Mouse (Mus musculus): ENCODE measurements around the gene Gm17268. TPM values are rescaled to one million over a fixed set of nuclear protein-coding genes. Genes with fewer than 3 reads are reported as not detected.
A peak's percentile ranks its signal among the peaks of the same experiment; 100 is the strongest.

The Gm17268 gene
- polyA plus RNA-seq, 1 experiment from 2014 or later, result not detected

DNA sequence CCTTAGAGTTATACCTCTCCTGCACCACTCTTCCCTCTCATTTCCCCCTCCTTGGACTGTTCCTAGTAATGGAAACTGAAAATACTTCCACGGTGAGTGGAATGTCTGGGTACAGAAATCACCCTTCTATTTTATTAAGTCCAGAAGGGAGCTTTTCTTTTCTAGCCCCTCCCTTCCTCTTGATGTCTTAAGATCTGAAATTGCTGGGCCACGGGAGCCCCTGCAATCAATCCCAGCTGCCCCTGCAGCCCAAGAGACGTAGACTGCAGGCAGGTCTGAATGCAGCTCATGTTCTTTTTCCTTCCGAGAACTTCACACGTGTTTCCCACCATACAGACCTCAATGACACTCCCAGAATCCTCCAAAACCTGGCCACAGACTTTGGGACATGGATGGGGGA is 37.8 kb downstream of the Gm17268 start:
- no peak overlapping the region for H3K4me3 ChIP-seq (replicated peaks; ENCODE audit: low read length)
- H3K9me3 ChIP-seq (ENCODE audit: control insufficient read depth, low read length), result no peaks in the 10 kb centered on the region
- no peak overlapping the region for H3K4me2 ChIP-seq (replicated peaks)
- WGBS, result 65% methylated on average over 5 of the region's 5 CpGs
- H3K27ac ChIP-seq, result no peak overlapping the region
- DNase-seq (ENCODE audit: low spot score), result no peak
- no peak overlapping the region for H3K9ac ChIP-seq
- H3K36me3 ChIP-seq (replicated peaks; ENCODE audit: control insufficient read depth, insufficient read depth), result no peaks in the 10 kb centered on the region
- H3K4me1 ChIP-seq (replicated peaks; ENCODE audit: control insufficient read depth, insufficient read depth, low read length), result no peaks in the 10 kb centered on the region
- H3K27me3 ChIP-seq (ENCODE audit: control insufficient read depth, insufficient read depth, low read length), result no peaks in the 10 kb centered on the region
- ATAC-seq (ENCODE audit: low FRiP score), result no peak

GRCm38 (mm10) chr11:81999469-81999868 is 38.9 kb downstream of the Gm17268 start:
- H3K27ac ChIP-seq, result no peak overlapping the region
- 79% methylated on average over 4 of the region's 4 CpGs for WGBS
- no peak overlapping the region for H3K4me3 ChIP-seq (replicated peaks; ENCODE audit: low read length)
- DNase-seq (ENCODE audit: low spot score) (no peak), ATAC-seq (ENCODE audit: low FRiP score) (no peak)
- no peaks in the 10 kb centered on the region for H3K4me1 ChIP-seq (replicated peaks; ENCODE audit: control insufficient read depth, insufficient read depth, low read length)
- H3K4me2 ChIP-seq (replicated peaks), result no peak overlapping the region
- H3K27me3 ChIP-seq (ENCODE audit: control insufficient read depth, insufficient read depth, low read length), result no peaks in the 10 kb centered on the region
- H3K9me3 ChIP-seq (ENCODE audit: control insufficient read depth, low read length), result no peaks in the 10 kb centered on the region
- H3K36me3 ChIP-seq (replicated peaks; ENCODE audit: control insufficient read depth, insufficient read depth), result no peaks in the 10 kb centered on the region
- H3K9ac ChIP-seq, result no peak overlapping the region

DNA sequence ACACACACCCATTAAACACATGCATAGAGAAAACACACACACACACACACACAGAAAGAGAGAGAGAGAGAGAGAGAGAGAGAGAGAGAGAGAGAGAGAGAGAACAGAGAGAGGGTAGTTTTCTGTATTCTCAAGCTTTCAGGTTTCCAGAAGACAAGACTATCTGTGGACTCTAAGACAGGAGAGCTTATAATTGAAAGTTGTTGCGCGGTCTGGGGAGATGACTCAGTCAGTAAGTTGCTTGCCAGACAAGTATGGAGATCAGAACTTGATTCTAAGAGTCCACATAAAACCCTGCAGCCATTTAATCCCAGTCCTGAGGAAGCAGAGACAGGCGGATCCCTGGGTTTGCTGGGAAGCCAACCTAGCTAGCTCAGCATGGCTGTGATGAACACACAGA is 39.7 kb downstream of the Gm17268 start:
- H3K9me3 ChIP-seq (ENCODE audit: control insufficient read depth, low read length), result no peaks in the 10 kb centered on the region
- H3K4me3 ChIP-seq (replicated peaks; ENCODE audit: low read length), result no peak overlapping the region
- H3K36me3 ChIP-seq (replicated peaks; ENCODE audit: control insufficient read depth, insufficient read depth), result no peaks in the 10 kb centered on the region
- no peaks in the 10 kb centered on the region for H3K4me1 ChIP-seq (replicated peaks; ENCODE audit: control insufficient read depth, insufficient read depth, low read length)
- DNase-seq (ENCODE audit: low spot score), result no peak
- no peak overlapping the region for H3K4me2 ChIP-seq (replicated peaks)
- no peak for ATAC-seq (ENCODE audit: low FRiP score)
- H3K27me3 ChIP-seq (ENCODE audit: control insufficient read depth, insufficient read depth, low read length), result no peaks in the 10 kb centered on the region
- H3K27ac ChIP-seq, result no peak overlapping the region
- WGBS, result 93% methylated on average over 3 of the region's 3 CpGs
- no peak overlapping the region for H3K9ac ChIP-seq

- no peaks in the 10 kb centered on the region for H3K36me3 ChIP-seq (replicated peaks; ENCODE audit: control insufficient read depth, insufficient read depth)
- H3K4me3 ChIP-seq (replicated peaks; ENCODE audit: low read length), result no peak overlapping the region
- ATAC-seq (ENCODE audit: low FRiP score) (no peak), DNase-seq (ENCODE audit: low spot score) (no peak)
- no peak overlapping the region for H3K4me2 ChIP-seq (replicated peaks)
- no peaks in the 10 kb centered on the region for H3K4me1 ChIP-seq (replicated peaks; ENCODE audit: control insufficient read depth, insufficient read depth, low read length)
- no peak overlapping the region for H3K27ac ChIP-seq
- H3K9me3 ChIP-seq (ENCODE audit: control insufficient read depth, low read length), result no peaks in the 10 kb centered on the region
- H3K9ac ChIP-seq, result no peak overlapping the region
- no peaks in the 10 kb centered on the region for H3K27me3 ChIP-seq (ENCODE audit: control insufficient read depth, insufficient read depth, low read length)
- WGBS, result 90% methylated on average over 5 of the region's 5 CpGs
These were observed 41.3 kb downstream of the Gm17268 start for GRCm38 (mm10) chr11:81997085-81997484.

- H3K36me3 ChIP-seq (replicated peaks; ENCODE audit: control insufficient read depth, insufficient read depth), result no peaks in the 10 kb centered on the region
- H3K4me2 ChIP-seq (replicated peaks), result no peak overlapping the region
- no peaks in the 10 kb centered on the region for H3K9me3 ChIP-seq (ENCODE audit: control insufficient read depth, low read length)
- H3K4me1 ChIP-seq (replicated peaks; ENCODE audit: control insufficient read depth, insufficient read depth, low read length), result no peaks in the 10 kb centered on the region
- DNase-seq (ENCODE audit: low spot score), result peak; percentile 87
- 68% methylated on average over 10 of the region's 10 CpGs for WGBS
- no peak overlapping the region for H3K27ac ChIP-seq
- ATAC-seq (ENCODE audit: low FRiP score), result peak; percentile 27; the same call in 1 of the 2 replicates
- no peaks in the 10 kb centered on the region for H3K27me3 ChIP-seq (ENCODE audit: control insufficient read depth, insufficient read depth, low read length)
- H3K4me3 ChIP-seq (replicated peaks; ENCODE audit: low read length), result no peak overlapping the region
- H3K9ac ChIP-seq, result no peak overlapping the region
These were observed 42.1 kb downstream of the Gm17268 start for GRCm38 (mm10) chr11:81996172-81996841.

GRCm38 (mm10) chr11:81983146-81983545 is 55.2 kb downstream of the Gm17268 start:
- DNase-seq (ENCODE audit: low spot score) (peak; percentile 74), ATAC-seq (ENCODE audit: low FRiP score) (no peak)
- H3K4me1 ChIP-seq (replicated peaks; ENCODE audit: control insufficient read depth, insufficient read depth, low read length), result no peaks in the 10 kb centered on the region
- H3K9ac ChIP-seq, result no peak overlapping the region
- WGBS, result 47% methylated on average over 5 of the region's 5 CpGs
- H3K9me3 ChIP-seq (ENCODE audit: control insufficient read depth, low read length), result no peaks in the 10 kb centered on the region
- no peaks in the 10 kb centered on the region; the same call in 1 of the 2 replicates for H3K27me3 ChIP-seq (ENCODE audit: control insufficient read depth, insufficient read depth, low read length)
- no peak overlapping the region for H3K27ac ChIP-seq
- H3K36me3 ChIP-seq (replicated peaks; ENCODE audit: control insufficient read depth, insufficient read depth), result no peaks in the 10 kb centered on the region
- H3K4me3 ChIP-seq (replicated peaks; ENCODE audit: low read length), result no peak overlapping the region
- no peak overlapping the region for H3K4me2 ChIP-seq (replicated peaks)

- Histone ChIP-seq H3K4me1 (replicated peaks; ENCODE audit: control insufficient read depth, insufficient read depth, low read length) (no peaks in the 10 kb centered on the region), H3K9ac (no peak overlapping the region), H3K27ac (no peak overlapping the region), H3K4me3 (replicated peaks; ENCODE audit: low read length) (no peak overlapping the region), H3K9me3 (ENCODE audit: control insufficient read depth, low read length) (no peaks in the 10 kb centered on the region), H3K4me2 (replicated peaks) (no peak overlapping the region), H3K27me3 (ENCODE audit: control insufficient read depth, insufficient read depth, low read length) (no peaks in the 10 kb centered on the region; the same call in 1 of the 2 replicates), H3K36me3 (replicated peaks; ENCODE audit: control insufficient read depth, insufficient read depth) (no peaks in the 10 kb centered on the region)
- ATAC-seq (ENCODE audit: low FRiP score) (no peak), DNase-seq (ENCODE audit: low spot score) (no peak)
- 28% methylated on average over 11 of the region's 11 CpGs for WGBS
These were observed 56.2 kb downstream of the Gm17268 start for GRCm38 (mm10) chr11:81982191-81982590.

Other genes starting within 250 kb of the Gm17268 start
- gene 5530401A14Rik, start 177.9 kb downstream of the Gm17268 start, polyA plus RNA-seq (2014; fragmentation: Nextera tagmentation; extraction: Ambion mirVana), result 0.33 and 0.91 TPM in 2 replicates
- gene Asic2, start 70.1 kb downstream of the Gm17268 start, polyA plus RNA-seq (2014; fragmentation: Nextera tagmentation; extraction: Ambion mirVana), result 12.4 and 14.7 TPM in 2 replicates
- gene Ccl2, start 3.0 kb downstream of the Gm17268 start, polyA plus RNA-seq (2014; fragmentation: Nextera tagmentation; extraction: Ambion mirVana), result 0.78 TPM in 1 of 2 replicates, not detected in the other
- 0.90 and 1.9 TPM in 2 replicates for gene Ccl7, start 7.2 kb upstream of the Gm17268 start, polyA plus RNA-seq (2014; fragmentation: Nextera tagmentation; extraction: Ambion mirVana)
- gene Ccl11, start 19.3 kb upstream of the Gm17268 start, polyA plus RNA-seq (2014; fragmentation: Nextera tagmentation; extraction: Ambion mirVana), result 0.19 TPM in 1 of 2 replicates, not detected in the other
- gene Ccl12, start 63.3 kb upstream of the Gm17268 start, polyA plus RNA-seq (2014; fragmentation: Nextera tagmentation; extraction: Ambion mirVana), result 2.2 and 3.1 TPM in 2 replicates
- gene Ccl8, start 76.6 kb upstream of the Gm17268 start, polyA plus RNA-seq (2014; fragmentation: Nextera tagmentation; extraction: Ambion mirVana), result not detected in 2 replicates

Data from hindbrain, embryonic 14.5 days (tissue).